Mouse (Mus musculus) bone marrow, adult 2 months (tissue): ENCODE data around the gene Aff4. TPM values are rescaled to one million over a fixed set of nuclear protein-coding genes. Genes with fewer than 3 reads are reported as not detected.
"Not testable (repeated sequence)": the region's sequence is repeated elsewhere in the genome, so short reads cannot be mapped to it uniquely, and the experiment has no call there.

Experiments
- H3K27ac ChIP-seq: fragments of 200-500 bp; 2 replicates; pipeline ENCODE4 v1.5.1; 2012; ENCODE audit warnings: low read depth, mild to moderate bottlenecking, control low read depth, inconsistent platforms, low read length; ENCODE audit not compliant: control insufficient read depth, poor library complexity, insufficient read depth
- H3K4me1 ChIP-seq: fragments of 200-500 bp; 2 replicates; pipeline ENCODE4 v1.6.1; 2011; ENCODE audit warnings: low read length; ENCODE audit not compliant: control insufficient read depth, insufficient read depth
- H3K4me3 ChIP-seq: fragments of 200-500 bp; replicated peaks from 2 replicates; pipeline ENCODE3; 2011; ENCODE audit warnings: mild to moderate bottlenecking, low read depth, low read length, control low read depth; ENCODE audit not compliant: control insufficient read depth
- CTCF ChIP-seq: fragments of 200-500 bp; IDR thresholded peaks from 2 replicates; pipeline ENCODE4 v1.5.1; 2011; ENCODE audit warnings: low read length, control low read depth; ENCODE audit not compliant: control insufficient read depth, insufficient read depth
- POLR2A ChIP-seq: fragments of 200-500 bp; IDR thresholded peaks from 2 replicates; pipeline ENCODE4 v1.6.1; 2011; ENCODE audit warnings: low read depth, mild to moderate bottlenecking, control low read depth, low read length, borderline replicate concordance; ENCODE audit not compliant: control insufficient read depth
- WGBS: fragments of 180-500 bp; shearing (Covaris S2); methylation state at CpG from one replicate; pipeline ENCODE4 v1.1.7; 2018; 5-methylcytosine and 5-hydroxymethylcytosine counted together
- polyA plus RNA-seq: library from polyadenylated mRNA; stranded (reverse); fragments of >200 nt; gene quantifications from 2 replicates; pipeline ENCODE4 v1.2.4, GENCODE M21; 2011; ENCODE audit warnings: low replicate concordance; ENCODE audit not compliant: missing spikeins, insufficient read depth, insufficient read length

Aff4 gene
- polyA plus RNA-seq, 1 experiment = 36.2 TPM

DNA sequence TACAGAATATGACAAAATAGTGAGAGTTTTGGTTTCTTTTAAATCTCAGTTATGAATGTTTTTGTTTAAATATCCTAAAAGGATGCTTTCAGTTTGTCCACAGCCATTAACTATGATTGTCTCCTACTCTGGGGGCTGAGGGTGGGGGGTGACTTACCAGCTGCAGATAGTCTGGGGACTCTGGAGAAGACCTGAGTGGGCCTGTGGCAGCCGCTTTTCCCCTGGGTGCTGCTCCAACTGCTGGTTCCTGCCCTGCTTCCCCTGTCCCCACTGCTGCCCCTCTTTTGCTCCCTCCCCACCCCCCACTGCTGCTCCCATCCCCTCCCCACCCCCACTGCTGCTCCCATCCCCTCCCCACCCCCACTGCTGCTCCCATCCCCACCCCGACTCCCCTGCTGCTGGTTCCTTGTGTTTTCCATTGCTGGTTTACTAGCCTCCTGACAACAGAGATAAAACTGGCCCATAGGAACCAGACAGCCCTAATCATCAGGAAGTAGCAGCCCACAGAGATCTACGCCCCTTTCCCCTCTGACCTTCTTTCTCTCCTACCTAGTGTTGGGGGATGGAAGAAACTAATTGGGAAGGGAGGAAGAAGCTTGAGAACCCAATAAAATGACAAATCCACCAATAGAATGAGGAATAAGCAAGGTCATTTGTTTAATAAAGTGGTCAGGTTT lies 15.0 kb upstream of the Aff4 start:
- Histone ChIP-seq H3K27ac (no peak overlapping the region), H3K4me1 (no peaks in the 10 kb centered on the region), H3K4me3 (no peak overlapping the region)
- TF ChIP-seq POLR2A = no peak
- TF ChIP-seq CTCF = no peak
- WGBS = 29% methylated on average over 3 of the region's 3 CpGs

DNA sequence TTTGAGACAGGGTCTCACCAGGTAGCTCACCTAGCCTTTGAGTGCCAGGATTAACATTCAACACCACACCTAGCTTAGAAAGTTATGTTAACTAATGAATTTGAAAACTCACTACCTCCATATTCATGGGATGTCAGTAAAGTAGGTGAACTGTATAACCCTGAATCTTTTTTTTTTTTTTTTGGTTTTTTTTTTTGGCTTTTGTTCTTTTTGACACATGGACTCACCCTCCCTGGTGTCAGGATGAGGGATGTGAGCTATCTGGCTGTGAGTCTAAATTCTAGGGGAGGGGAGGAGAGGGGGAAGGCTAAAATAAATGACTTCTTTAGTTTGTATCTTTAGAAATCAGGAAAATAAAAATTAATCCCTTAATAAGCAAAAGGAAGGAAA lies 14.5 kb upstream of the Aff4 start:
- Histone ChIP-seq H3K27ac (no peak overlapping the region), H3K4me3 (no peak overlapping the region), H3K4me1 (no peaks in the 10 kb centered on the region)
- TF ChIP-seq POLR2A (no peak), CTCF (no peak)

DNA sequence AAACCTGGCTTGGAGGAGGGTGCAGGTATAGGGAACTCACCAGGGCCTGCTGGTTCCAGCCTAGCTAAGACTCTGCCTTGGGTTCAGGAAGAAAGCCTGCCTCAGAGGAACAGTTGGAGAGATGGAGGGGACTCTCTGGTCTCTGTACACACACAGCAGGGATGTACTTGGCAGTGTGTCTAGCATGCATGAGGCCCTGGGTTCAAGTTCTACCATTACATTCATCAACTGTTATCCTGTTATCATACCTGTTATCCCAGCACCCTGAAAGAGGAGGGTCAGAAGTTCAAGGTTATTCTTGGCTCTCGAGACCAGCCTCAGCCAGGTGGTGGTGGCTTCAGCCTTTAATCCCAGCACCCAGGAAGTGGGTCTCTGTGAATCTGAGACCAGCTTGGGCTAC lies 13.7 kb upstream of the Aff4 start:
- Histone ChIP-seq H3K4me3 (no peak overlapping the region), H3K4me1 (no peaks in the 10 kb centered on the region; the same call in 1 of the 2 replicates), H3K27ac (no peak overlapping the region)
- TF ChIP-seq POLR2A (no peak), CTCF (no peak)
- 61% methylated on average over 1 of the region's 1 CpGs for WGBS

DNA sequence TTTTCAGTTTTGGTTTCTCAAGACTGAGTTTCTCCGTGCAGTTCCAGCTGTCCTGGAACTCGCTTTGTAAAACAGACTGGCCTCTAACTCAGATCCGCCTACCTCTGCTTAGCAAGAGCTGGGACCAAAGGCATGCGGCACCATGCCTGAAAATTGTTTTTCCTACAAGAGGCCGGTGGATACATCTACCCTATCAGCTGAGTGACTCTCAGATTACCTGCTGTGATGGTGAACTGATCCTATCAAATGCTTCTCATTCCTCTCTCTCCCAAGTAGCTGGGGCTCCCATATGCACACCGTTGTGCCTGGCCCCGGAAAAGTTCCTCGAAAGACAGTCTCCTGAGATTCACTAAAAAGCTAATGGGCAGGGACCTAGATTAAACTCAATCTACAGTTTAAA lies 12.9 kb upstream of the Aff4 start:
- WGBS = 87% methylated on average over 8 of the region's 8 CpGs
- no peak overlapping the region for H3K4me3 ChIP-seq

DNA sequence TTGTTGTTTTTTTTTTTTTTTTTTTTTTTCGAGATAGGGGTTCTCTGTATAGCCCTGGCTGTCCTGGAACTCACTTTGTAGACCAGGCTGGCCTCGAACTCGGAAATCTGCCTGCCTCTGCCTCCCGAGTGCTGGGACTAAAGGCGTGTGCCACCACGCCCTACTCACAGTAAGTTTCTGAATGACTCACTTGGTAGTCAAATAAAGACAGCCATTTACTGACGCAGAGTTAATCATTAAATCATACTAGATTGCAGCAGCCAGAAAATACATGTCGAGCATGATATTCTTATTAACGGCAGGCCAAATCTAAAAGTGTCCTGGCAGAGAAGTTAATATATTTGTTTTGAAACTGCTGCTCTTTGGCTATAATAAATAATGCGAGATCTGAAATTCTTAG lies 9.6 kb upstream of the Aff4 start:
- 81% methylated on average over 10 of the region's 10 CpGs for WGBS
- not testable (repeated sequence) for H3K27ac ChIP-seq, H3K4me3 ChIP-seq, H3K4me1 ChIP-seq

More for the DNA sequence above, 12.9 kb upstream of the Aff4 start:
- Histone ChIP-seq H3K4me1 (no peaks in the 10 kb centered on the region; the same call in 1 of the 2 replicates), H3K27ac (no peak overlapping the region)
- TF ChIP-seq CTCF = no peak
- TF ChIP-seq POLR2A = no peak

DNA sequence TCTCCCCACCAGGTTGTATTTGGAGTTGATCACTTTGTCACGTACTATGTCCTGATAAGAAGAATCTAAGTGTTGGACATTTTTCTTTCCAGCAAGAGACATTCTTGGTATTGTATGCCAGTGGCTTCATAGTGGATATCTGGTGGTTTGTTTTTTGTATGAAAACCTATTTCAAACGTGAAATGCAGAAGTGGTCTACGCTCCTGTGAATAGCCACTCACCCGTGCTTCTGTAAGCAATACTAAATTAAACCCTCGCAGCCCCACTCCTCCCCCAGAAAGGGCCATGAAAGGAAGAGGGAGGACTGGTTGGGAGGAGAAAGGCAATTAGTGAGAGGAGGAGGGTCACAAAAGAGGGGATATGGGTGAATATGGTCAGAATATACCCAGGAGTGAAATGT lies 7.9 kb upstream of the Aff4 start:
- Histone ChIP-seq H3K4me1 (no peaks in the 10 kb centered on the region; the same call in 1 of the 2 replicates), H3K27ac (no peak overlapping the region), H3K4me3 (no peak overlapping the region)
- 12% methylated on average over 5 of the region's 5 CpGs for WGBS
- no peak for TF ChIP-seq POLR2A
- TF ChIP-seq CTCF = no peak

DNA sequence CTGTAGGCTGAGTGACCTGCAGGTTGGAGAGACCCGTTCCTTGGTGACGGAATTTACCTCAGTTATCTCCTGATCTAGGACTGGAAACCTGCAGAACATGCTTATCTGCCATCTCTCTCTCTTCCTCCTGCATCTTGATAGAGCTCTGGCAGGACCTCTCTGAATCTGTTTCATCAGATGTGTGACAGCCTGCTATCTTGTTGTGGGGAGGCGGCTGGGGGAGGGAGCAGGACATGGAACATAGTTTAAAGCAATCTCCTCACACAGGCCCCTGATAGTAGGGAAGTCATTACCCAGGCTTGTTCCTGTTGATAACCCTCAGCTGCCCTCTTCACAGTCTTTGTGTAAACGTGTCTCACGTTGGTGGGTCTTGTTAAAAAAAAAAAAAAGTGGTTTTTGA lies 5.3 kb upstream of the Aff4 start:
- TF ChIP-seq POLR2A (no peak), CTCF (no peak)
- Histone ChIP-seq H3K4me1 (no peaks in the 10 kb centered on the region; the same call in 1 of the 2 replicates), H3K27ac (no peak overlapping the region), H3K4me3 (no peak overlapping the region)
- WGBS = 20% methylated on average over 5 of the region's 5 CpGs

DNA sequence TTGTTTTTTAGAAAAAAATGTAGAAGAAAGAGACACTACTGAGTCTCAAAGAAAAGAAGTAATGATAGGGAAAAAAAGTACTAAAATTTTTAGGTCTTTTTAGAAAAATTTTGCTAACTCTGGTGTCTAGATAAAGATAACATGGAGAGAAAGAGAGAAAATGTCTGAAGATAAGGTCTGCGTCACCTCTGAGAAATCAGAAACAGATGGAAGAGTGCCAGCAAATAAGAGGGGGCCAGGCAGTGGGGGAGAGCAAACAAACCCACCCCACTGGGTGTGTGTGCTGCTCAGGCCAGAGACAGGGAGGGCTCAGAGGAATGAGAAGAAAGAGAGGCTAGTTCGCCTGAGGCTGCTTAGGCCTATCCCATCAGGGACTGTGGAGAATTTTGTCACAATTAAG lies 4.9 kb upstream of the Aff4 start:
- no peak overlapping the region for H3K4me3 ChIP-seq
- H3K4me1 ChIP-seq = no peaks in the 10 kb centered on the region; the same call in 1 of the 2 replicates
- H3K27ac ChIP-seq = no peak overlapping the region
- TF ChIP-seq CTCF (no peak), POLR2A (no peak)
- 52% methylated on average over 2 of the region's 2 CpGs for WGBS
